Mouse (Mus musculus) megakaryocyte, embryonic 14.5 days (primary cell): ENCODE measurements at regions not wholly inside any gene's neighbourhood (a gene's known extent, or its start where the extent isn't known, plus 50 kb on each side); places are given as distances from the start of the nearest gene placed in this dataset.

Experiments used
- H3K27me3 ChIP-seq: replicated peaks from 2 replicates; pipeline ENCODE3; 2012; ENCODE audit warnings: inconsistent platforms
- H3K36me3 ChIP-seq: replicated peaks from 2 replicates; pipeline ENCODE3; 2012; ENCODE audit warnings: low read length, inconsistent platforms, mixed read lengths
- H3K4me1 ChIP-seq: 2 replicates; pipeline ENCODE4 v1.6.1; 2012; ENCODE audit warnings: inconsistent platforms
- H3K4me3 ChIP-seq: replicated peaks from 2 replicates; pipeline ENCODE3; 2012; ENCODE audit warnings: moderate library complexity, mild to moderate bottlenecking, inconsistent platforms
- H3K9me3 ChIP-seq: 2 replicates; pipeline ENCODE4 v1.6.1; 2012; ENCODE audit warnings: inconsistent platforms
- FLI1 ChIP-seq: IDR thresholded peaks from 2 replicates; pipeline ENCODE4 v1.6.1; 2012; ENCODE audit warnings: low read length, inconsistent platforms, mixed read lengths
- GATA1 ChIP-seq: IDR thresholded peaks from 3 replicates; pipeline ENCODE4 v1.6.1; 2012; ENCODE audit warnings: mixed read lengths, low read length, inconsistent platforms, borderline replicate concordance

- H3K27me3 ChIP-seq, result no peaks in the 10 kb centered on the region
- H3K36me3 ChIP-seq, result no peaks in the 10 kb centered on the region
These were observed 527.6 kb downstream of the Arl4a start for GRCm38 (mm10) chr12:39510073-39510812.

DNA sequence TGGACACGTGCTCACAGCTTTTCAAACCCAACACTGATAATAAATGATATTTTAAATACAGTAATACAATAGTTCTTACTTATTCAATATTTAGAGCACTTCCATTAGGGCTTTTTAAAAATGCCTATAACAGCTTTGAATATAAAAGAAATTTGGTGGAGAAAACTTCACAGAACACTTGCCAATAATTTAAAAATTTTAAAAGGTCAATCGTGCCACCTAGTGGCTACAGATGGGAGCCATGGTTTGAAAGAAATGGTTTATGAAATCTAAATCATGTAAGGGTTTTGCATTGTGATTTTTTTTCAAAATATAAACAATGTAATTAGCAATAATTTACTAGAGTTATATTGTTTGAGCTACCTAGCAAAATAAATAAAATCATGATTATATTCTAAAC lies 541.6 kb downstream of the Arl4a start:
- no peaks in the 10 kb centered on the region for H3K4me1 ChIP-seq
- TF ChIP-seq GATA1 (no peak), FLI1 (no peak)
- H3K36me3 ChIP-seq, result no peaks in the 10 kb centered on the region

More at GRCm38 (mm10) chr12:39510073-39510812, 527.6 kb downstream of the Arl4a start:
- H3K9me3 ChIP-seq, result no peaks in the 10 kb centered on the region
- no peak for TF ChIP-seq GATA1
- no peak for TF ChIP-seq FLI1
- H3K4me1 ChIP-seq, result peaks cover 4% of the 10 kb centered on the region; the same call in 1 of the 2 replicates
- no peak overlapping the region for H3K4me3 ChIP-seq

GRCm38 (mm10) chr12:39493578-39494218 lies 544.1 kb downstream of the Arl4a start:
- H3K4me3 ChIP-seq, result no peak overlapping the region
- no peak for TF ChIP-seq GATA1
- no peak for TF ChIP-seq FLI1
- H3K4me1 ChIP-seq, result no peaks in the 10 kb centered on the region
- H3K9me3 ChIP-seq, result no peaks in the 10 kb centered on the region
- H3K27me3 ChIP-seq, result no peaks in the 10 kb centered on the region
- no peaks in the 10 kb centered on the region for H3K36me3 ChIP-seq

More for the DNA sequence above, 541.6 kb downstream of the Arl4a start:
- no peaks in the 10 kb centered on the region for H3K9me3 ChIP-seq
- H3K4me3 ChIP-seq, result no peak overlapping the region
- H3K27me3 ChIP-seq, result no peaks in the 10 kb centered on the region

DNA sequence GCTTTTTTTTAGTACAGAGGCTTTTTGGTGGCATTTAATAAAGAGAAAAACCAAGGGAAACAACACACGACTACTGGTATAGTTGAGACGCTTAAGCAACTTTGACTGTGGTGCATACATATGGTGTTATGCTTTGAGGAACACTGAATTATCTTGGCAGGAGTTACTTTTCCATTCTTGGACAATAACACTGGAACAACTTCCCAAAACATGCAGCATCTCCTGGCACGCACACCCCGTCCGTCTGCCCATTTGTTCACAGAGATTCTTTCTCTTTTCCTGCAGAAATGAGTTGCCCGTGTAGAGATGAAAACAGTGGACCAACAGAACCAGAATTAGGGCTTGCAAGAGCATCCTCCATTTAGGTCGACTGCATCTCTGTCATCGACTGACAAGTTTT lies 544.7 kb downstream of the Arl4a start:
- no peaks in the 10 kb centered on the region for H3K9me3 ChIP-seq
- TF ChIP-seq FLI1, result no peak
- no peak for TF ChIP-seq GATA1
- no peak overlapping the region for H3K4me3 ChIP-seq
- H3K4me1 ChIP-seq, result no peaks in the 10 kb centered on the region
- no peaks in the 10 kb centered on the region for H3K36me3 ChIP-seq
- no peaks in the 10 kb centered on the region for H3K27me3 ChIP-seq

DNA sequence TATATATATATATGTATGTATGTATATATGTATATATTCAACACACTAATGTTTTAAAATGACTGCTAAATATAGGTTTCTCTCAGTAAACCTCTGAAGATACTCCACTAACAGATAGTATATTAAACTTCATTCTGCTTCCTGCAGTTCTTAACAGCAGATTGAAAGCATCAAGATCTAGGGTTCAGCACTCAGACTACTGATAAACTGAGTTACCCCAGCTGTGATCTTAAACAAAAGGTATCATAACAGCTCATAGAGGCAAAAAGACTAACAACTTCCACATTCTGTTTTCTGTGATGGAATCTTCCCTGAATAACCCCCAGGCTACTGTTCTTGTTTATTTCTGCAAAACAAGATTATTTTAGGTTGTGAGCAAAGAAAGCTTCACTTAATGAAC lies 564.8 kb downstream of the Arl4a start:
- no peak for TF ChIP-seq GATA1
- TF ChIP-seq FLI1, result no peak
- H3K4me1 ChIP-seq, result no peaks in the 10 kb centered on the region
- H3K4me3 ChIP-seq, result no peak overlapping the region
- no peaks in the 10 kb centered on the region for H3K27me3 ChIP-seq
- no peaks in the 10 kb centered on the region for H3K36me3 ChIP-seq
- no peaks in the 10 kb centered on the region for H3K9me3 ChIP-seq
